Mouse (Mus musculus): Measurements from ENCODE around the gene Cbx5. TPM values are rescaled to one million over a fixed set of nuclear protein-coding genes. Genes with fewer than 3 reads are reported as not detected.
A peak's percentile ranks its signal among the peaks of the same experiment; 100 is the strongest.
"Not testable (repeated sequence)": the region's sequence is repeated elsewhere in the genome, so short reads cannot be mapped to it uniquely, and the experiment has no call there.

The Cbx5 gene
- polyA plus RNA-seq, 1 experiment, result 52.7 TPM

- peak in 1 of 2 experiments; percentile 23 for DNase-seq
- WGBS, result 35% methylated on average over 28 of the region's 28 CpGs
- Histone ChIP-seq H3K27ac (ENCODE audit: insufficient read depth, low read length) (no peak overlapping the region), H3K27me3 (ENCODE audit: control insufficient read depth, insufficient read depth, low read length) (no peaks in the 10 kb centered on the region), H3K4me1 (ENCODE audit: control insufficient read depth, insufficient read depth, low read length) (no peaks in the 10 kb centered on the region), H3K4me3 (replicated peaks; ENCODE audit: insufficient read depth, low read depth, low read length) (no peak overlapping the region)
- TF ChIP-seq POLR2A (IDR thresholded peaks at IDR 0.05; ENCODE audit: borderline replicate concordance, insufficient read depth, low read length) (no peak), CTCF (IDR thresholded peaks at IDR 0.05; ENCODE audit: borderline replicate concordance, insufficient read depth, low read depth, low read length) (no peak)
Observed at GRCm38 (mm10) chr15:103248401-103249313, 9.0 kb upstream of the Cbx5 start.

- H3K4me3 ChIP-seq (replicated peaks; ENCODE audit: insufficient read depth, low read depth, low read length), result no peak overlapping the region
- no peaks in the 10 kb centered on the region for H3K27me3 ChIP-seq (ENCODE audit: control insufficient read depth, insufficient read depth, low read length)
- no peaks in the 10 kb centered on the region for H3K4me1 ChIP-seq (ENCODE audit: control insufficient read depth, insufficient read depth, low read length)
- H3K27ac ChIP-seq (ENCODE audit: insufficient read depth, low read length), result no peak overlapping the region
- no peak for DNase-seq
- no peak for TF ChIP-seq POLR2A (IDR thresholded peaks at IDR 0.05; ENCODE audit: borderline replicate concordance, insufficient read depth, low read length)
- no peak for TF ChIP-seq CTCF (IDR thresholded peaks at IDR 0.05; ENCODE audit: borderline replicate concordance, insufficient read depth, low read depth, low read length)
Observed at GRCm38 (mm10) chr15:103247782-103248400, 8.3 kb upstream of the Cbx5 start.

- DNase-seq, result no peak
- H3K4me1 ChIP-seq (ENCODE audit: control insufficient read depth, insufficient read depth, low read length), result no peaks in the 10 kb centered on the region
- 86% methylated on average over 9 of the region's 9 CpGs for WGBS
Observed at GRCm38 (mm10) chr15:103247078-103247781, 7.6 kb upstream of the Cbx5 start.

GRCm38 (mm10) chr15:103245616-103246015 is 6.0 kb upstream of the Cbx5 start:
- Histone ChIP-seq H3K4me3 (replicated peaks; ENCODE audit: insufficient read depth, low read depth, low read length) (no peak overlapping the region), H3K27me3 (ENCODE audit: control insufficient read depth, insufficient read depth, low read length) (no peaks in the 10 kb centered on the region), H3K27ac (ENCODE audit: insufficient read depth, low read length) (no peak overlapping the region), H3K4me1 (ENCODE audit: control insufficient read depth, insufficient read depth, low read length) (no peaks in the 10 kb centered on the region)
- WGBS, result 76% methylated on average over 6 of the region's 6 CpGs
- TF ChIP-seq POLR2A (IDR thresholded peaks at IDR 0.05; ENCODE audit: borderline replicate concordance, insufficient read depth, low read length), result no peak
- no peak for TF ChIP-seq CTCF (IDR thresholded peaks at IDR 0.05; ENCODE audit: borderline replicate concordance, insufficient read depth, low read depth, low read length)
- no peak for DNase-seq

More at GRCm38 (mm10) chr15:103247078-103247781, 7.6 kb upstream of the Cbx5 start:
- Histone ChIP-seq H3K27me3 (ENCODE audit: control insufficient read depth, insufficient read depth, low read length) (no peaks in the 10 kb centered on the region), H3K4me3 (replicated peaks; ENCODE audit: insufficient read depth, low read depth, low read length) (no peak overlapping the region), H3K27ac (ENCODE audit: insufficient read depth, low read length) (no peak overlapping the region)
- no peak for TF ChIP-seq POLR2A (IDR thresholded peaks at IDR 0.05; ENCODE audit: borderline replicate concordance, insufficient read depth, low read length)
- no peak for TF ChIP-seq CTCF (IDR thresholded peaks at IDR 0.05; ENCODE audit: borderline replicate concordance, insufficient read depth, low read depth, low read length)

- no peak for DNase-seq
- 58% methylated on average over 8 of the region's 8 CpGs for WGBS
- H3K4me3 ChIP-seq (replicated peaks; ENCODE audit: insufficient read depth, low read depth, low read length), result no peak overlapping the region
- no peak overlapping the region for H3K27ac ChIP-seq (ENCODE audit: insufficient read depth, low read length)
- no peaks in the 10 kb centered on the region for H3K4me1 ChIP-seq (ENCODE audit: control insufficient read depth, insufficient read depth, low read length)
- no peaks in the 10 kb centered on the region for H3K27me3 ChIP-seq (ENCODE audit: control insufficient read depth, insufficient read depth, low read length)
- TF ChIP-seq CTCF (IDR thresholded peaks at IDR 0.05; ENCODE audit: borderline replicate concordance, insufficient read depth, low read depth, low read length) (no peak), POLR2A (IDR thresholded peaks at IDR 0.05; ENCODE audit: borderline replicate concordance, insufficient read depth, low read length) (no peak)
Observed at GRCm38 (mm10) chr15:103242885-103243284, 3.3 kb upstream of the Cbx5 start.

- H3K4me3 ChIP-seq (replicated peaks; ENCODE audit: insufficient read depth, low read depth, low read length), result peak overlapping the region; percentile 90
- H3K4me1 ChIP-seq (ENCODE audit: control insufficient read depth, insufficient read depth, low read length); H3K27ac ChIP-seq (ENCODE audit: insufficient read depth, low read length); H3K27me3 ChIP-seq (ENCODE audit: control insufficient read depth, insufficient read depth, low read length); DNase-seq: not testable (repeated sequence)
- WGBS, result 3% methylated on average over 12 of the region's 12 CpGs
Observed at GRCm38 (mm10) chr15:103241071-103242018, 1.7 kb upstream of the Cbx5 start.
